Mouse (Mus musculus) heart, postnatal 0 days (tissue): Measurements from ENCODE around the gene Slc17a2.

ENCODE experiments used
- CTCF ChIP-seq: IDR thresholded peaks from 2 replicates; pipeline ENCODE4 v1.5.1; 2016; ENCODE audit warnings: antibody characterized with exemption, control low read depth, low read depth
- EP300 ChIP-seq: IDR thresholded peaks from 2 replicates; pipeline ENCODE4 v1.6.1; 2016; ENCODE audit warnings: antibody characterized with exemption, low read depth

DNA sequence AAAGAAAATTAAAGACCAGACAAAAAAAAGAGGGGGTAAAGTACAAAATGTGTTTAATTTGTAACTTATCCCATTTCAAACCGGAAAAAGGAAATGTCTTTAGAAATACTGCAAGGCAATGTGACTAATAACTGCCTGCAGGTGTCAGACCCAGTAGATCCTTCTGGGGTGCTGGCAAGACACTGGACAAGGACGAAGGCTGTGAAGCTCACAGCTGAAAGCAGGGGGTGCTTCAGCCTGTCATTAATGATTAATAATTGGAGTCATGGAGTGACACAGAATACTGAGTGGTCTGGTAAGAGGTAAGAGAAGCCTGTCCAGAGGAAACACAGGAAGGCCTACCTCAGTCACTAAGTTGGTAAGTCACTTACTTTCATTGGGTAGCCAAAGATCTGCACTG, 32.5 kb downstream of the Slc17a2 start, which contains the start of gene Slc17a3:
- no peak for TF ChIP-seq CTCF
- no peak for TF ChIP-seq EP300
